Mouse (Mus musculus): ENCODE data around the gene Bicd2.
"Not testable (repeated sequence)": the region's sequence is repeated elsewhere in the genome, so short reads cannot be mapped to it uniquely, and the experiment has no call there.

The Bicd2 gene

DNA sequence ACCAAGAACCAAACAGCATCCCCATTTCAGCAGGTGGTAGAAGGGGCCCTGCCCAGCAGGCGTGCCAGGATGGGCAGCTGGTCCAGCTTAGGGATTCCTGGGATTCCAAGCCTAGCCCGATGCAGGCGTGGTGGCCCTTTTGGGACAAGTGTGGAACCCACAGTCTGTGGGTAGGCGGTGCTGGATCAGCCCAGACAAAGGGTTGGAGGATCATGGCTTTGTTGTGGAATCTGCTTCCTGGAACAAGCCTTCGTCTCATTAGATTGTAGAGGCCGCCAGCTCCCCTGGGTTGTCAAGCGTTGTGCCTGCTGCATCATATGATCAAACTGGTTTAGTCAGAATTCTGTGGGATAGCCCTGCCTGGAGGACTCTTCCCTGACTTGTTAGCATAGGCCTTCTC, 21.0 kb downstream of the Bicd2 start:
- no peak for DNase-seq

DNA sequence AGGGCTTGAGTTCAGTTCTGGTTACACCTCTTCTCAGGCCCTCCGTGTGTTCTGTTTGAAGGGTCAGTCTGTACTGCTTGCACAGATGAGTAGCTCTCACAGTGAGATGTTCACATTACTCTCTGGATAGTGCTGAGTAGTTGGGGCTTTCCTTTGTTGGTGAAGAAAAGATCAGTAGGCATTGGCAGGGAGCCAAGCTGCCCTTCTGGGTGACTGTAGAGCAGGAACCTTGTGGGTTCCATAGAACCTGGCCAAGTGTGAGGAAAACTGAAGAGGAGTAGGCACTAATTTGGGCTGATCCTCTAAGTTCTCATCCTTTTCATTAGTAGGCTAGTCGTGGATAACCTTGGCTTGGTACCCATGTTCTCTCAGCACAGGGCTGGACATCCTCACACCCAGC, 21.4 kb downstream of the Bicd2 start:
- DNase-seq, result no peak

DNA sequence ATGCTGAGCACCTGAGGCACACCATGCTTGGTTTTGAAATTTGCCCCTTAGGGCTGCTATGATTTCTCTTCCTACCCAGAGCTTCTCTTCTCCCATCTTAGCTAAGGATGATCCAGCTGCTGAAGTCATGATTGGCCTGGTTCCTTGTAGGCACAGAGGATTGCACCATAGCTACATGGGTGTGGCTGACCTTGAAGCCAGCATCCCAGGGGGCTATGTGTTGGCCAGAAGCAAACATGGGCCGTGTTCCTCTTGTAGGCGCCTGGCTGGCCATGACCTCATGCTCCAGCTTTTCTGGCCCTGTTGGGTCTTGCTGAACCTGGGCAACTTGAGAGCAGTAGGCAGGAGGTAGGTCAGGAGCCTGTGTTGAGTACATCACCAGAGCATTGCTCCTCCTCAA, 23.3 kb downstream of the Bicd2 start:
- no peak for DNase-seq

- no peak for DNase-seq
Measured at GRCm38 (mm10) chr13:49367657-49368440, 26.5 kb downstream of the Bicd2 start.

DNA sequence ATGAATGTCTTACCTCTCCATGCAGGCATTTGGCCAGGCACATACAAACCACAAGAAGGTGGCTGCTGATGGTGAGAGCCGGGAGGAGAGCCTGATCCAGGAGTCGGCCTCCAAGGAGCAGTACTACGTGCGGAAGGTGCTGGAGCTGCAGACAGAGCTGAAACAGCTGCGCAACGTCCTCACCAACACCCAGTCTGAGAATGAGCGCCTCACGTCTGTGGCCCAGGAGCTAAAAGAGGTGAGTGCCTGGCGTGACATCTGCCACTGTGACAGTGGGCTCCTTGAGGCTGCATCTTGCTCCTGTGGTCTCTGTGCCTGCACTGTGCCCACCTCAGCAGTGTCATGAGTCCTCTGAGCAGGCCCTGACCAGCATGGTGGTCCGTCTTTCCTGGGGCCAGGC, 28.0 kb downstream of the Bicd2 start:
- no peak for DNase-seq

- not testable (repeated sequence) for DNase-seq
Measured at GRCm38 (mm10) chr13:49370216-49370615, 28.8 kb downstream of the Bicd2 start.

GRCm38 (mm10) chr13:49370916-49371315, 29.5 kb downstream of the Bicd2 start:
- DNase-seq, result not testable (repeated sequence)

DNA sequence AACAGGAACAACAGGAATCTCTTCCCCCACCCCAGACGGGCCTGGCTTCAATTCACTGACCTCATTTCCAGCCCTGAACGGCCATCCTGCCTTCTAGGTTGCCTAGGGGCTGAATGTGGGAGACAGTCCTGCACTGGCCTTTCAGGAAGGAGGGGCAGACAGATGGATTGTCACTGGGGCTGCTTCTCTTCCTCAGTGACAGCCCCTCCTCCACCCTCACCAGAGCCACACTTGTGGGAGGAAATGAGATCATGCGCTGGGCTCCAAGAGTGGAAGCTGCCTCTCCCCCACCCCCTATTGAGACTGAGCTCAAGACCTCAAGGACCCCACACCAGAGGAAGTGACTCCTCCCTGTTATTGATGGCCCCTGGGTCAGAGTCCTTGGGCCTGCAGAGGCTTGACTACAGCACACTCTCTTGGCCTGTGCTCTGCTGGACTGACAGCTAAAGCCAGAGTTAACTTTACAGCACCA, 30.1 kb downstream of the Bicd2 start:
- peak; percentile 77 for DNase-seq

DNA sequence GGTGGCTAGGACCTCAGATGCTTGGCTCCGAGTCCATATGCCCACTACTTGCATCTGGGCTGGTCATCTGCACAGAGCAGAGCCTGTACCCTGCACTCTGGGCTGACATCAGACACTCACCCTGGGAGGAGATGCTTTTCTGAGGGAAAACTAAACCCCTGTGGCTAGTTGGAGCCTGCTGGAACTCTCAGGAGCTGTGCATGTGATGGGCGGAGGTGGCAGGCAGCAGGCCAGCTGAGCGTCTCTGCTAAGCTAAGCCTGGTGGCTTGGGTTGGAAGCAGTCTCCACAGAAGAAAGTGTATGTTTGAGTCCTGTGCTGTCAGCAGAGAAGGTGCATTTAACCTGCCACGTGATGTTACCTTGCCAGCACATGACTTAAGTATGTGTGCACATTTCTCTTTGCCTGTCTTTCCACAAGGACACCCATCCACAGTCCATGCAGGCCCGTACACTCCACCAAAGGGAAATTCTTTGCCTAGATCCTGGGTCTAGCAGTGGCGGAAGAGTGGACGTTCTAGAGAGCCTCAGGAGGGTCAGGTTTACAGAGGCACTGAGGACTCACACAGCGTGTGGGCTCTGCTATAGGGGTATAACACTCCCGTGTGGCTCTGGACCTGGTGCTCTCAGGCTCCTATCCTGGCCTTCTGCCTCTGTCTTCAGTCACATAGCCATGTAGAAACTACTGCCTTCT, 31.1 kb downstream of the Bicd2 start:
- DNase-seq, result no peak

- no peak for DNase-seq
Measured at GRCm38 (mm10) chr13:49374304-49374703, 32.9 kb downstream of the Bicd2 start.

DNA sequence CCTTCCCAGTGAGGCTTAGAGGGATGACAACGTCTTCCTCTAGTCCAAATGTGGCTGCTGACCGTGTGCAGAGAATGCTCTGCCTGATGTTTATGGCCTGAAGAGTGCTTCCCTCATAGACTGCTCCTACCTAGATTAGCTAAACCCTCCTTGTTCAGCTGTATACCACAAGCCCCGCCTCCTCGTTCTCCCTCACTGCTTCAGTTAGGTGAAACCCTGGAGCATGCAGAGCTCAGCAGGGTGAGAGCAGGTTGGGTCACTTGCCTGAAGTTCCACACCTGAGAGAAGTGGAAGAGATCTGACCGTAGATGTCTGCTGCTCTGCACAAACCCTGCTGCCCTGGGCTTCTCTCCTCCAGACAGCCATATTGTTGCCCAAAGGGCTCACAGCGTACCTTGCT, 33.3 kb downstream of the Bicd2 start:
- no peak for DNase-seq

DNA sequence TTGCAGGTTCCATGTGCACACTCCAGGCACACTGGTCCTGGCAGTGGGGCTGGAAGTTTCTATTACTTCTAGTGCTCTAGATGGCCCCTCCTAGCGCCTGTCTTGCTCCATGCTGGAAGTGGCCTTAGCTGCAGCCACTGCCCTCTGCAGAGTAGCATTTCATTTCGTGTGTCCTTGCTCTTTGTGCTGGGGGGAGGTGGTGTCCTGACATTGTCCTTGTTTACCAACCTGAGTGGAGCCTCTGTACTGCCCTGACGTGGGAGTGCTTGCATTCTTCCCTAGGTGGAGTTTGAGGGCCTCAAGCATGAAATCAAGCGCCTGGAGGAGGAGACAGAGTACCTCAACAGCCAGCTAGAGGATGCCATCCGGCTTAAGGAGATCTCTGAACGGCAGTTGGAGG, 36.2 kb downstream of the Bicd2 start:
- no peak for DNase-seq

GRCm38 (mm10) chr13:49379301-49379700, 37.9 kb downstream of the Bicd2 start:
- DNase-seq, result no peak

- DNase-seq, result peak; percentile 96
Measured at GRCm38 (mm10) chr13:49381230-49381629, 39.8 kb downstream of the Bicd2 start.

DNA sequence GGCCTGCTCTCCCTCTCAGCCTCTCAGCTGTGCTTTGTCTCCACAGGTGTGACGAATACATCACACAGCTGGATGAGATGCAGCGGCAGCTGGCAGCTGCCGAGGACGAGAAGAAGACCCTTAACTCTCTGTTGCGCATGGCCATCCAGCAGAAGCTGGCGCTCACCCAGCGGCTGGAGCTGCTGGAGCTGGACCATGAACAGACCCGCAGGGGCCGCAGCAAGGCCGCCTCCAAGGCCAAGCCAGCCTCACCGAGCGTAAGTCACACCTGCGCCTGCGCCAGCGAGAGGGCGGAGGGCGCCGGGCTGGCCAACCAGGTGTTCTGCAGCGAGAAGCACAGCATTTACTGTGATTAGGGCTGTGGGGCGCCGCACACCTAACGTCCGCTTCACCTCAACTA, 41.6 kb downstream of the Bicd2 start:
- no peak for DNase-seq

DNA sequence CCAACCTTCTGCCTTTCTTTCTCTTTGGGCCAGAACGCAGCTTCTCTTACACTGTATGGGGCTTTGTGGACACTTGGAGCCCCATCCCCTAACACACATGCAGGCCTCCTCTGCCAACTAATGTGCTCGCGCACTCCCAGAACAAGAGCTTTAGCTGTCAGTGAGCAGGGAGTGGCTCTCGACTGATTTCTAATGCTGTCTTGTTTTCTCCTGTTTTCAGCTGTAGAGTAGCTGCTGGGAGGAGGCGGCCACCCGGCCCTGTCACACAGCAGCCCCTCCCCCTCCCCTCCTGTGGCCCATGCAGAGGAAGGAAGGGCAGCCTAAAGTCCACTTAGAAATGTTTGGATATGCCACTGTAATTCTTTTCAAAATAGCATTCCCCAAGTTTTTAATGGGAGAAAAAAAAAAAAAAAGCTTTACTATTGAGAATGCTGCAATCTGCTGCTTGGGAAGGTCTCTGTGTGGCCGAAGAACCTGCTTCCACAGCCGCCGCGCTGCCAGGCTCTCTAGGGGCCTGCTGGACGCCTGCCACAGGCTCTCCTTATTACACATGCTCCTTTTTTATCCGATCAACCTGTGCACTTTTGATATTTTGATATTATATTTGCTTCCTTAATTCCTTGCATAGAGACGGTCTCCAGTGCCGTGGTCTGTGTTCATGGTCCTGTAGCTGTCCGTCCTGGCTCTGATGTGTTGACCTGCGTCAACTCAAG, 43.5 kb downstream of the Bicd2 start:
- no peak for DNase-seq

DNA sequence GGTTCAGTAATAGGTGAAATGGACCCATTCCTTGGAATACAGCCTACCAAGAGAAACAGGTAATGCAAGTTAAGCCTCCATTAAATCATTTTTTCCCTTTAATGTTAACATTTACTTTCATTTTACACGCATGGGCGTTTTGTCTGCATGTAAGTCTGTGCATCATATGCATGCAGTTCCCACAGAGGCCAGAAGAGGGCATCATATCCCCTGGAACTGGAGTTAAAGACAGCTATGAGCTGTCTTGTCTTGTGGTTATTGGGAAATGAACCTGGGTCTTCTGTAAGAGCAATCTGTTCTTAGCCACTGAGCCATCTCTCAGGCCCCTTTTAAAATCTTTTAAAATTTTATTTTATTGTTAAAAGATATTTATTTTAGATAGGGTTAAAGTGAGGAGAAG, 50.0 kb downstream of the Bicd2 start:
- peak; percentile 60 for DNase-seq

- DNase-seq, result no peak
Measured at GRCm38 (mm10) chr13:49393579-49393978, 52.2 kb downstream of the Bicd2 start.

DNA sequence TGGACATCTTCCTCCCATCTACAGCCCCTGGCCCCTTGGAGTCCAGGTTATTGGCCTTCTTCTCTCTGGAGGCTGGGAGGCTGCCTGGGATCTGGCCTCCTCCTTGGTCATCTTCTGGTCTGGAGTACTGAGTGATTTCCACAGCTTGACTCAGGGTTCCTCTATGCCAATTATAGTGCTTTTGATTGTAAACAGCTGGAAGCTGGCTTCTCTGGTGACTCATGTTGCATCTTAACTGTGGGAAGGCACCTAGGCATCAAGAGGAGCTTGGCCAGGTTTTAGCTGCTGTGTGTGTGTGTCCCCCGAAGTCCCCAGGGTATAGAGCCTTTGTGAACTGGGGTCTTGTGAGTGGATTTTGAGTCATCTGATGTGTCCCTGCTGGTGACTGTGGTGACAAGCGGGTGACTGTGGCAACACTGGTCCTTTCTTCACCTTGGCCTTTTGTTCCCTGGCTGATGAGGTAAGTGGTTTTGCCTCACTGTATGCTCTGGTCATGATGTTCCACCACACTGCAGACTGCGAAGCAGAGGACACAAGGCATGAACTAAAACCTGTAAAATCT, 53.6 kb downstream of the Bicd2 start:
- DNase-seq, result no peak

DNA sequence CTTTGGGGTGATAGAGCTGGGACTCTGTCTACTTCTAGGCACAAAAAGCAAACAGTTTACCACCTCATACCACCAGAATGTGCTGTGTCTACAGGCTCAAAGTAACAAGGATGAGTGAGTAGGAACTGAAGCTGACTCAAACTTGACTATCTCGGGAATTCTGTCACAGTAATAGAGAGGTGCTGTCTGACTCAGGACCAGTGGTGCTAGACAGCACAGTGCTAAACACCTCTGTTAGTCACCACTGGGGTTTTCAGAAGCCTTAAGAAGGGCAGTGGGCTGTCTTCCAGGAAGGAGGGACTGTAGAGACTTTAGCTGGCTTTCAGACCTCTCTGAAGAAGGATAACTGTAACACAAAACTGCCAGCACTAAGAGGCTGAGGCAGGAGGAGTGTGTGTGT, 55.4 kb downstream of the Bicd2 start:
- no peak for DNase-seq

DNA sequence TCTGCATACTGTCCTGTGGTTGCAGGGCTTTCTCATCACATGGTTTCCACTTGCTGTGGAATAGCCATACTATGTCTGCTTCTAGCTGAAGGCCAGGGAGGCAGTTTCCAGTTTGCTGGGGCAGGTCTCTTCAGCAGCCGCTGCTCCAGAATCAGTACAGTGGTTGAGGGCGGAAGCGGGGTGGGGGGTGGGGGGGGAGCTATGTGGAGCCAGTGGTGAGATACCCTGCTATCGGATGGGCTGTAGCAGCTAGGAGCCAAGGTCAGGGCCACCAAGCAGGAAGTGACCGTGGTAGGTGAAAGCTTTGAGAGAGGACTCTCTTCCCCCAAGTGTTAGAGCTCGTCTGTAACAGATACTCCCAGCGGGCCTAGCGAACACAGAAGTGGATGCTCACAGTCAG, 56.8 kb downstream of the Bicd2 start:
- no peak for DNase-seq

GRCm38 (mm10) chr13:49400139-49400538, 58.8 kb downstream of the Bicd2 start:
- no peak for DNase-seq

DNA sequence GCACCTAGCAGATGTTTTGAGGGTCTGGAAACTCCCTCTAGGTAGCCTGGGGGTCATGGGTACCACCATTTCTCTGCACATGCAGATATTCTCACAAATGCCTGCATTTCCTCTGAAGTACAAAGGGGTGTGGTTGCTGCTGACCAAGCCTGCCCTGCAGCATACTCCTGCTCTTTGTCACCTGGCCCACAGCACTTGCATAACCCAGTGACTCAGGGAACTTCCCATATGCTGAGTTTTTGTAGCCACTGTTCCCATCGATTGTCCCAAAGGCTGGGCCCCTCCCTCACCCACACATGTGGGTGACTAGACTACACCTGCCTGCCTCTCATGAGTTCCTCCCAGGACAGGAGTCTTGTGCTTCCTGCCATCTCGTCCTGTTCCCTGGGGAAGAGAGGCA, 61.2 kb downstream of the Bicd2 start:
- no peak for DNase-seq

DNA sequence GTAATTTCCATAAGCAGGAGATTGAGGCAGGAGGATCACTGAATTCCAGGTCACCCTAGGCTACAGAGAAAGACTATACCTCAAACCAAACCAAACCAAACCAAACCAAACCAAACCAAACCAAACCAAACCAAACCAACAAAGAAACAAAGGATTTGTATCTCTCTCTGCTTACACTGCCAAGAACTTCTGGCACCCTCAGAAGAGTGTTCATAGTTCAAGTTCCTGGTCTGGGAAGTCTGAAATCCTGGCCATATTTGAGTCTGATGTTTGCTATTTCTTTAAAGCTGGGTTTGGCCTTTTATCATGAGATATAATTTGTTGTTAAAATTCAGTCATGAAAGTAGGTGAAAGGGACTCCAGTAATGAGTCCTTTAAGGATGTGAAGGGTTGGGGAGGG, 66.4 kb downstream of the Bicd2 start:
- no peak for DNase-seq
